Mouse (Mus musculus): ENCODE results near the gene Pot1a.

GRCm38 (mm10) chr6:25768238-25768637 is 40.8 kb downstream of the Pot1a start:
- TF ChIP-seq CTCF (IDR thresholded peaks at IDR 0.05; ENCODE audit: extremely low read depth, insufficient read depth, low read length) (no peak), POLR2A (IDR thresholded peaks at IDR 0.05; ENCODE audit: extremely low read depth, insufficient read depth, low read length) (no peak)
